Mouse (Mus musculus) layer of hippocampus, postnatal 14 days (tissue): ENCODE data around the gene Guca1a. TPM values are rescaled to one million over a fixed set of nuclear protein-coding genes. Genes with fewer than 3 reads are reported as not detected.
"Not testable (repeated sequence)": the region's sequence is repeated elsewhere in the genome, so short reads cannot be mapped to it uniquely, and the experiment has no call there.

Source experiments
- DNase-seq, 2 experiments: peaks; one replicate each; pipeline ENCODE4 v3.0.0; 2021 to 2022; ENCODE audit warnings: low spot score in 2 of 2, mixed read lengths in 1 of 2
- long read RNA-seq, 2 experiments: library from polyadenylated mRNA; stranded (forward); transcript quantifications; one replicate each; pipeline ENCODE4 v2.0.0; 2021
- total RNA-seq, 2 experiments: library from RNA; stranded (reverse); gene quantifications; 2 replicates each; pipeline ENCODE4 v1.2.3; 2021

Gene Guca1a
- under 1 TPM in 1 of 2 experiments, not detected in 1; 0.39 TPM for total RNA-seq
- long read RNA-seq, experiment 1 = 0 reads
- long read RNA-seq, experiment 2, partial matches to known transcripts = 1 of 1 reads
- long read RNA-seq, experiment 2, other reads (novel, unspliced or antisense) = 0 of 1 reads

- no peak for DNase-seq
Observed at GRCm38 (mm10) chr17:47400451-47400850, at the start of gene Guca1a. Guca1a (minus strand) TSS chr17:47400584.

- DNase-seq = no peak
Observed at GRCm38 (mm10) chr17:47449432-47449831, 49.0 kb upstream of the Guca1a start.

- DNase-seq = no peak
Observed at GRCm38 (mm10) chr17:47448523-47449372, 48.4 kb upstream of the Guca1a start.

- DNase-seq = no peak
Observed at GRCm38 (mm10) chr17:47446561-47446960, 46.2 kb upstream of the Guca1a start.

GRCm38 (mm10) chr17:47446025-47446424, 45.6 kb upstream of the Guca1a start:
- DNase-seq = no peak

- DNase-seq = no peak
Observed at GRCm38 (mm10) chr17:47445518-47445917, 45.1 kb upstream of the Guca1a start.

- no peak for DNase-seq
Observed at GRCm38 (mm10) chr17:47444113-47444512, 43.7 kb upstream of the Guca1a start.

- DNase-seq = no peak
Observed at GRCm38 (mm10) chr17:47442271-47442670, 41.9 kb upstream of the Guca1a start.

GRCm38 (mm10) chr17:47441296-47442051, 41.1 kb upstream of the Guca1a start:
- no peak for DNase-seq

GRCm38 (mm10) chr17:47440359-47440890, 40.0 kb upstream of the Guca1a start:
- DNase-seq = no peak

- DNase-seq = no peak
Observed at GRCm38 (mm10) chr17:47439396-47440028, 39.1 kb upstream of the Guca1a start.

GRCm38 (mm10) chr17:47438611-47439010, 38.2 kb upstream of the Guca1a start:
- DNase-seq = no peak

GRCm38 (mm10) chr17:47436907-47437547, 36.6 kb upstream of the Guca1a start, which contains the start of gene 1700001C19Rik:
1700001C19Rik (minus strand) TSS chr17:47437376.
- DNase-seq = no peak

GRCm38 (mm10) chr17:47436156-47436906, 35.9 kb upstream of the Guca1a start, which contains the start of gene AI661453:
AI661453 (plus strand) TSS chr17:47436615.
- no peak for DNase-seq

- DNase-seq = no peak
Observed at GRCm38 (mm10) chr17:47430815-47431214, 30.4 kb upstream of the Guca1a start.

GRCm38 (mm10) chr17:47428831-47429304, 28.5 kb upstream of the Guca1a start:
- no peak for DNase-seq

- no peak for DNase-seq
Observed at GRCm38 (mm10) chr17:47427316-47427715, 26.9 kb upstream of the Guca1a start.

- DNase-seq = no peak
Observed at GRCm38 (mm10) chr17:47424186-47424585, 23.8 kb upstream of the Guca1a start.

GRCm38 (mm10) chr17:47422616-47423015, 22.2 kb upstream of the Guca1a start:
- DNase-seq = not testable (repeated sequence)

- no peak for DNase-seq
Observed at GRCm38 (mm10) chr17:47421566-47421965, 21.2 kb upstream of the Guca1a start.
